In genomic region chr12:80945996-80946355, GRCm38 (mm10) we compare ENCODE assay signal across 8 mouse cellular contexts. TPM values are rescaled to one million over a fixed set of nuclear protein-coding genes. Genes with fewer than 3 reads are reported as not detected.
DNase-seq lines count a peak whose midpoint lies in the region.

No protein-coding gene starts in this region.

- peak; percentile 80 for DNase-seq in MEL-GATA-1-ER (ENCODE audit: extremely low read depth, low read depth)
- peak; percentile 93 for DNase-seq in cerebellum, adult 8-10 months
- peak; percentile 98 for DNase-seq in forelimb bud, embryonic 11.5 days (ENCODE audit: low read depth, low spot score)
- DNase-seq in hindbrain, embryonic 10.5 days (ENCODE audit: low spot score), result peak; percentile 96
- peak; percentile 94 to 96 for DNase-seq in layer of hippocampus, postnatal 10 days (ENCODE audit: low spot score in 2 of 2)
- DNase-seq in lung, postnatal 10 days, result peak; percentile 97
- peak; percentile 96 for DNase-seq in ovary, postnatal 36 days (ENCODE audit: low spot score)
- peak; percentile 96 for DNase-seq in thymus, postnatal 25 days

- H3K4me1 ChIP-seq in hindbrain, embryonic 10.5 days (replicated peaks), result peaks cover 10% of the 10 kb centered on the region

- WGBS in hindbrain, embryonic 10.5 days, result under 1% methylated on average over 47 of the region's 47 CpGs

- H3K9me3 ChIP-seq in hindbrain, embryonic 10.5 days, result no peaks in the 10 kb centered on the region

- peak overlapping the region; percentile 96 for H3K4me3 ChIP-seq in hindbrain, embryonic 10.5 days

- no peaks in the 10 kb centered on the region for H3K27me3 ChIP-seq in hindbrain, embryonic 10.5 days (ENCODE audit: insufficient read depth, poor library complexity, severe bottlenecking)

- H3K27ac ChIP-seq in hindbrain, embryonic 10.5 days, result peak overlapping the region; percentile 98

- H3K36me3 ChIP-seq in hindbrain, embryonic 10.5 days, result peaks cover 47% of the 10 kb centered on the region

RNA-seq across cellular contexts. Expression of gene Srsf5, which starts 0.7 kb away (rescaled TPM):
- 403 and 492 TPM in 2 replicates for polyA plus RNA-seq in hindbrain, embryonic 10.5 days (2016; fragmentation: Nextera tagmentation; extraction: Ambion mirVana)
- total RNA-seq in layer of hippocampus, postnatal 10 days (2021), result 100 to 1,000 TPM; 399 to 525 TPM

RNA-seq across cellular contexts. Expression of gene Slc10a1, which starts 22.5 kb away (rescaled TPM):
- polyA plus RNA-seq in hindbrain, embryonic 10.5 days (2016; fragmentation: Nextera tagmentation; extraction: Ambion mirVana), result 0.26 and 0.36 TPM in 2 replicates
- total RNA-seq in layer of hippocampus, postnatal 10 days (2021), result not detected

Comparison
In these comparisons a context has a peak if more than half of its experiments do, and no peak if none do; other contexts are left out.
1. Peak in every context shown above with its lines: DNase-seq, H3K4me3 ChIP-seq and H3K27ac ChIP-seq.